Mouse (Mus musculus): ENCODE results near the gene Mllt3. TPM values are rescaled to one million over a fixed set of nuclear protein-coding genes. Genes with fewer than 3 reads are reported as not detected.

The Mllt3 gene
- polyA plus RNA-seq, 1 experiment from 2014 or later, result 27.5 TPM

DNA sequence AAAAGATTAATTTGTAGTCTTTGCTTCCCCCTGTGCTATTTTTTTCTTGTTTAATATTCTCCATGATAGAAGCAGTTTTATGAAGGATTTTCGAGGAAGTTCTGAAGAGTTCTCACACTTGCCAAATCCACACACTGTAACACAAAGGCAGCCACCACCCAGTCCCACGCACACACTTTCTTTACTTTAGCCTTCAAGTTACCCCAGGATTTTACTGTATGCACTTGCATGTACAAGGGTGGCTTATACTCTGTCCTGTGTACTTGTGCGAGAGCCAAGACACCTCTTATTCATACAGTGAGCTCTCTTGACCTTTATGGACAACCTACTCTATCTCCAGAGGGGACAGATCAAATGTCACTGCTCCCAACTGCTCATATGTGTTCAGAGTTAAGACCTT lies 209.5 kb downstream of the Mllt3 start:
- WGBS, result 72% methylated on average over 3 of the region's 3 CpGs
- Histone ChIP-seq H3K36me3 (ENCODE audit: insufficient read depth, low read length) (peaks cover 7% of the 10 kb centered on the region; the same call in 1 of the 2 replicates), H3K27ac (ENCODE audit: low read length) (no peak overlapping the region), H3K4me1 (ENCODE audit: insufficient read depth, low read length) (no peaks in the 10 kb centered on the region), H3K9me3 (ENCODE audit: low read length) (no peaks in the 10 kb centered on the region), H3K9ac (replicated peaks; ENCODE audit: low read length) (no peak overlapping the region), H3K4me3 (ENCODE audit: low read length) (no peak overlapping the region), H3K4me2 (replicated peaks; ENCODE audit: low read depth, low read length) (no peak overlapping the region), H3K27me3 (ENCODE audit: insufficient read depth, low read length) (no peaks in the 10 kb centered on the region)
- no peak for ATAC-seq (ENCODE audit: low FRiP score, low TSS enrichment)

GRCm38 (mm10) chr4:87823191-87823590 lies 210.0 kb downstream of the Mllt3 start:
- H3K27ac ChIP-seq (ENCODE audit: low read length), result no peak overlapping the region
- H3K27me3 ChIP-seq (ENCODE audit: insufficient read depth, low read length), result no peaks in the 10 kb centered on the region
- 77% methylated on average over 6 of the region's 6 CpGs for WGBS
- H3K4me1 ChIP-seq (ENCODE audit: insufficient read depth, low read length), result no peaks in the 10 kb centered on the region
- no peak for ATAC-seq (ENCODE audit: low FRiP score, low TSS enrichment)
- no peak overlapping the region for H3K4me3 ChIP-seq (ENCODE audit: low read length)
- H3K36me3 ChIP-seq (ENCODE audit: insufficient read depth, low read length), result peaks cover 7% of the 10 kb centered on the region; the same call in 1 of the 2 replicates
- H3K4me2 ChIP-seq (replicated peaks; ENCODE audit: low read depth, low read length), result no peak overlapping the region
- H3K9ac ChIP-seq (replicated peaks; ENCODE audit: low read length), result no peak overlapping the region
- no peaks in the 10 kb centered on the region for H3K9me3 ChIP-seq (ENCODE audit: low read length)

- no peak overlapping the region for H3K4me3 ChIP-seq (ENCODE audit: low read length)
- H3K4me2 ChIP-seq (replicated peaks; ENCODE audit: low read depth, low read length), result no peak overlapping the region
- 85% methylated on average over 3 of the region's 3 CpGs for WGBS
- no peak for ATAC-seq (ENCODE audit: low FRiP score, low TSS enrichment)
- peaks cover 7% of the 10 kb centered on the region; the same call in 1 of the 2 replicates for H3K36me3 ChIP-seq (ENCODE audit: insufficient read depth, low read length)
- no peaks in the 10 kb centered on the region for H3K4me1 ChIP-seq (ENCODE audit: insufficient read depth, low read length)
- H3K27me3 ChIP-seq (ENCODE audit: insufficient read depth, low read length), result no peaks in the 10 kb centered on the region
- no peaks in the 10 kb centered on the region for H3K9me3 ChIP-seq (ENCODE audit: low read length)
- no peak overlapping the region for H3K27ac ChIP-seq (ENCODE audit: low read length)
- H3K9ac ChIP-seq (replicated peaks; ENCODE audit: low read length), result no peak overlapping the region
These were observed 212.3 kb downstream of the Mllt3 start for GRCm38 (mm10) chr4:87820911-87821310.

DNA sequence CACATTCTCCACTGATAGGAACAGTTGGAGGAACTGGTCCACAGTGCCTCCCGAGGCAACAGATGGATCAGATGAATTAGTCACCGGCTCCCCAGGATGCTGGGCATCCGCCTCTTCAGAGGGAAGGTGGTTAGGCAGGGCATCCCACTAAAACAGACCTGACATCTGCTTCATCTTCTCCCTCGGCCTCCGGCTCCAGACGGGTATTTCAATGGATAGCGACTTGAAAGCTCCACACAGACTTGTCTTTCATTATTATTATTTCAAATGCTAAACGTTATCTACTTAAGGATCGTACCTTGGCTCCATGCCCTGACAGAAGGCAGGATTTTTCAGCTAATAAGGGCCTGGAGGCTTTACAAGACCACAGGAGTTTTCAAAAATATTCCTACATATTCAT lies 214.0 kb downstream of the Mllt3 start:
- Histone ChIP-seq H3K4me3 (ENCODE audit: low read length) (no peak overlapping the region), H3K9me3 (ENCODE audit: low read length) (no peaks in the 10 kb centered on the region), H3K27ac (ENCODE audit: low read length) (no peak overlapping the region), H3K4me1 (ENCODE audit: insufficient read depth, low read length) (no peaks in the 10 kb centered on the region), H3K9ac (replicated peaks; ENCODE audit: low read length) (no peak overlapping the region), H3K4me2 (replicated peaks; ENCODE audit: low read depth, low read length) (no peak overlapping the region), H3K36me3 (ENCODE audit: insufficient read depth, low read length) (peaks cover 7% of the 10 kb centered on the region; the same call in 1 of the 2 replicates), H3K27me3 (ENCODE audit: insufficient read depth, low read length) (no peaks in the 10 kb centered on the region)
- 71% methylated on average over 9 of the region's 9 CpGs for WGBS
- ATAC-seq (ENCODE audit: low FRiP score, low TSS enrichment), result no peak

GRCm38 (mm10) chr4:87818276-87818675 lies 214.9 kb downstream of the Mllt3 start:
- Histone ChIP-seq H3K27me3 (ENCODE audit: insufficient read depth, low read length) (no peaks in the 10 kb centered on the region), H3K4me3 (ENCODE audit: low read length) (no peak overlapping the region), H3K9ac (replicated peaks; ENCODE audit: low read length) (no peak overlapping the region), H3K4me1 (ENCODE audit: insufficient read depth, low read length) (no peaks in the 10 kb centered on the region), H3K27ac (ENCODE audit: low read length) (no peak overlapping the region), H3K36me3 (ENCODE audit: insufficient read depth, low read length) (peaks cover 7% of the 10 kb centered on the region; the same call in 1 of the 2 replicates), H3K9me3 (ENCODE audit: low read length) (no peaks in the 10 kb centered on the region), H3K4me2 (replicated peaks; ENCODE audit: low read depth, low read length) (no peak overlapping the region)
- no peak for ATAC-seq (ENCODE audit: low FRiP score, low TSS enrichment)
- 82% methylated on average over 1 of the region's 1 CpGs for WGBS

DNA sequence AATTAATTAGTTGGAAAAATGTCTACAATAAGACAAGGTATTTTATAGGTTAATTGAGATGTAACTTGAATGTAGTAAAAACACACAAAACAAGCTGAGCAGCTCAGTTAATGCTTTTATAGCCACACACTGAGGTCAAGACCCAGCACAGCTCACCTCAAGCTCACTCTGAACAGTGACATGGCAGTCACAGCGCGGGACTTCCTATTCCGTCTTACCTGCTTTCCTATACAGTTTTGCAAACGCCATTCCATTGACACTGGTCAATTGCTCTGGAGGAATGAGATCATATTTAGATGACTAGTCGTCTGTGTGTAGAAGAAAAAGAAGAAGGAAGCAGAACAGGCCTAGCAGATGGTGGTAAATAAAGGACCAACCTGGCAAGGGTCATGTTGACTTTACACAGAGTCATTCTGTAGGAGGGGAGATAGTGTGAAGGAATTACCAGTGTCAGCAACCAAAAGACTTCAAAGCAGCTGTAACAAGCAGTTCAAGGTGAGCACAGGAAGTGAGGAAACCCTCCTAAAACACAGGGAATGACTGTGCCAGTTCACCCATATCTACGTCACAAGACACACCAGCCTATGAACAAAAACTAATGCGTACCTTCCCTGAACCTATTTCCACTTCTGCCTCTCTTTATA lies 217.6 kb downstream of the Mllt3 start:
- WGBS, result 60% methylated on average over 7 of the region's 7 CpGs
- Histone ChIP-seq H3K36me3 (ENCODE audit: insufficient read depth, low read length) (no peaks in the 10 kb centered on the region), H3K4me3 (ENCODE audit: low read length) (no peak overlapping the region), H3K9me3 (ENCODE audit: low read length) (no peaks in the 10 kb centered on the region), H3K4me2 (replicated peaks; ENCODE audit: low read depth, low read length) (no peak overlapping the region), H3K27me3 (ENCODE audit: insufficient read depth, low read length) (no peaks in the 10 kb centered on the region), H3K9ac (replicated peaks; ENCODE audit: low read length) (no peak overlapping the region), H3K27ac (ENCODE audit: low read length) (no peak overlapping the region), H3K4me1 (ENCODE audit: insufficient read depth, low read length) (no peaks in the 10 kb centered on the region)
- no peak for ATAC-seq (ENCODE audit: low FRiP score, low TSS enrichment)

DNA sequence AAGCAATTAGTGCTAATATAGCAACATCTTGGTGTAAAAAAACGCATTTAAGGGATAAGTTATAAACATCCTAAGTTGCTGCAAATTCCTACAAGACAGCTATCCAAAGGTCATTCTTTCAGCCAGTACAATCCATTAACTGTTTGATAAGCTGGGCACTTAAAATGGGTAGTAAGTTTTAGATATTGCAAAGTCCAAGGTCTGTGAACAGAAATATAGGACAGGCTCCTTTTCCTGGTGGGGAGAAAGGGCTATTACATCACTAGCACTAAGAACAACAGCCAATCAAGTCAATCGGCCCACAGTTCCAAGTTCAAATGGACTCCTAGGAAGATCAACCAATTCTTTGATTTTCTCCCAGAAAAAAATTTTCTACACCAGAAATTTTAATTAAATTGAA lies 221.3 kb downstream of the Mllt3 start:
- H3K4me1 ChIP-seq (ENCODE audit: insufficient read depth, low read length), result no peaks in the 10 kb centered on the region
- no peaks in the 10 kb centered on the region for H3K27me3 ChIP-seq (ENCODE audit: insufficient read depth, low read length)
- no peak overlapping the region for H3K4me3 ChIP-seq (ENCODE audit: low read length)
- no peak for ATAC-seq (ENCODE audit: low FRiP score, low TSS enrichment)
- H3K9me3 ChIP-seq (ENCODE audit: low read length), result no peaks in the 10 kb centered on the region
- WGBS, result 78% methylated on average over 2 of the region's 2 CpGs
- no peak overlapping the region for H3K9ac ChIP-seq (replicated peaks; ENCODE audit: low read length)
- H3K36me3 ChIP-seq (ENCODE audit: insufficient read depth, low read length), result no peaks in the 10 kb centered on the region
- H3K4me2 ChIP-seq (replicated peaks; ENCODE audit: low read depth, low read length), result no peak overlapping the region
- H3K27ac ChIP-seq (ENCODE audit: low read length), result no peak overlapping the region

GRCm38 (mm10) chr4:87806196-87806987 lies 226.8 kb downstream of the Mllt3 start:
- Histone ChIP-seq H3K4me2 (replicated peaks; ENCODE audit: low read depth, low read length) (no peak overlapping the region), H3K36me3 (ENCODE audit: insufficient read depth, low read length) (no peaks in the 10 kb centered on the region), H3K9me3 (ENCODE audit: low read length) (no peaks in the 10 kb centered on the region), H3K4me1 (ENCODE audit: insufficient read depth, low read length) (peaks cover 7% of the 10 kb centered on the region; the same call in 1 of the 2 replicates), H3K4me3 (ENCODE audit: low read length) (no peak overlapping the region), H3K27me3 (ENCODE audit: insufficient read depth, low read length) (no peaks in the 10 kb centered on the region), H3K27ac (ENCODE audit: low read length) (no peak overlapping the region), H3K9ac (replicated peaks; ENCODE audit: low read length) (no peak overlapping the region)
- no peak for ATAC-seq (ENCODE audit: low FRiP score, low TSS enrichment)
- 26% methylated on average over 6 of the region's 6 CpGs for WGBS

DNA sequence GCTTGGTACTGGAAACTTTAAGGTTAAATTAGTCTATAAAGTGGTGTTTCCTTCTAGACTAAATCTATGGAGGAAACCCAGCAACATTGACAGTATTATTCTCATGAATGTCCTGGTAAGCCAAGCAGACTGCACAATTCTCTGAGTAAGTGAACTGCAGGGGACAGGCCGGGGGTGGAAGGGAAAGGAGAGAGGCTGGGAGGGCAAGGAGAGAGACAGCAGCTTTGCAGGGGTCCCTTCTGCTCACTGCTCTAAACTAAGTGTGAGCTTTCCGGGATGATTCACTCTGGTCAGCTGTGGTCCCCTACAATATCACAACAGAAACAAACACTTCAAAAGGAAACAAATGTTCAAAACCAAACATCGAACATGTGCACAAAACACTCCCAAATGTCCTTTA lies 228.6 kb downstream of the Mllt3 start:
- Histone ChIP-seq H3K9me3 (ENCODE audit: low read length) (no peaks in the 10 kb centered on the region), H3K27ac (ENCODE audit: low read length) (no peak overlapping the region), H3K4me3 (ENCODE audit: low read length) (no peak overlapping the region), H3K4me1 (ENCODE audit: insufficient read depth, low read length) (peaks cover 7% of the 10 kb centered on the region; the same call in 1 of the 2 replicates), H3K36me3 (ENCODE audit: insufficient read depth, low read length) (no peaks in the 10 kb centered on the region), H3K4me2 (replicated peaks; ENCODE audit: low read depth, low read length) (no peak overlapping the region), H3K9ac (replicated peaks; ENCODE audit: low read length) (no peak overlapping the region), H3K27me3 (ENCODE audit: insufficient read depth, low read length) (no peaks in the 10 kb centered on the region)
- ATAC-seq (ENCODE audit: low FRiP score, low TSS enrichment), result no peak
- 62% methylated on average over 3 of the region's 3 CpGs for WGBS

- Histone ChIP-seq H3K4me2 (replicated peaks; ENCODE audit: low read depth, low read length) (no peak overlapping the region), H3K36me3 (ENCODE audit: insufficient read depth, low read length) (no peaks in the 10 kb centered on the region), H3K4me1 (ENCODE audit: insufficient read depth, low read length) (peaks cover 7% of the 10 kb centered on the region; the same call in 1 of the 2 replicates), H3K9me3 (ENCODE audit: low read length) (no peaks in the 10 kb centered on the region), H3K4me3 (ENCODE audit: low read length) (no peak overlapping the region), H3K27ac (ENCODE audit: low read length) (no peak overlapping the region), H3K9ac (replicated peaks; ENCODE audit: low read length) (no peak overlapping the region), H3K27me3 (ENCODE audit: insufficient read depth, low read length) (no peaks in the 10 kb centered on the region)
- 72% methylated on average over 3 of the region's 3 CpGs for WGBS
- no peak for ATAC-seq (ENCODE audit: low FRiP score, low TSS enrichment)
These were observed 229.9 kb downstream of the Mllt3 start for GRCm38 (mm10) chr4:87803313-87803712.
